Mouse (Mus musculus) C2C12 (cell line): ENCODE data around the gene Maml1.

ENCODE experiments used
- CEBPB ChIP-seq: IDR thresholded peaks from one replicate; pipeline ENCODE4 v1.6.1; 2011; ENCODE audit warnings: low read depth, mild to moderate bottlenecking, control low read depth, moderate library complexity
- CTCF ChIP-seq: IDR thresholded peaks from one replicate; pipeline ENCODE4 v1.5.1; 2011; ENCODE audit not compliant: control insufficient read depth, insufficient read depth, insufficient read length
- MYOG ChIP-seq: IDR thresholded peaks from one replicate; pipeline ENCODE4 v1.6.1; 2011; ENCODE audit not compliant: control insufficient read depth, insufficient read length; ENCODE audit errors: extremely low read depth
- USF1 ChIP-seq: IDR thresholded peaks from one replicate; pipeline ENCODE4 v1.6.1; 2011; ENCODE audit warnings: low read depth, mild to moderate bottlenecking, control low read depth, moderate library complexity

DNA sequence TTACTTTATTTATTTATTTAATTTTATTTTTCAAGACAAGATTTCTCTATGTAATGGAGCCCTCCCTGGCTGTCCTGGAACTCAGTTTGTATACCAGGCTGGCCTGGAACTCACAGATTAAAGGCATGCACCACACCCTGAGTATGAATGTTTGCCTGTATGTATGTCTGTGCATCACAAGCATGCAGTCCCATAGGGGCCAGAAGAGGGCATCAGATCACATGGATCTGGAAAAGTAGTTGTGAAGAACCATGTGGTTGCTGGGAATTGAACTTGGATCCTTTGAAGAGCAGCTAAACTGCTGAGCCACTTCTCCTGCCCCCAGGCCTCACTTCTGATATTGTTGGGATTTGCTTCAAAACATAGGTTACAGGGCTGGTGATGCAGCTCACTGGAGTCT, 15.1 kb downstream of the Maml1 start:
- TF ChIP-seq CTCF (no peak), MYOG (no peak), USF1 (no peak), CEBPB (no peak)
